Mouse (Mus musculus): ENCODE measurements around the gene Zfp710.

Gene Zfp710

DNA sequence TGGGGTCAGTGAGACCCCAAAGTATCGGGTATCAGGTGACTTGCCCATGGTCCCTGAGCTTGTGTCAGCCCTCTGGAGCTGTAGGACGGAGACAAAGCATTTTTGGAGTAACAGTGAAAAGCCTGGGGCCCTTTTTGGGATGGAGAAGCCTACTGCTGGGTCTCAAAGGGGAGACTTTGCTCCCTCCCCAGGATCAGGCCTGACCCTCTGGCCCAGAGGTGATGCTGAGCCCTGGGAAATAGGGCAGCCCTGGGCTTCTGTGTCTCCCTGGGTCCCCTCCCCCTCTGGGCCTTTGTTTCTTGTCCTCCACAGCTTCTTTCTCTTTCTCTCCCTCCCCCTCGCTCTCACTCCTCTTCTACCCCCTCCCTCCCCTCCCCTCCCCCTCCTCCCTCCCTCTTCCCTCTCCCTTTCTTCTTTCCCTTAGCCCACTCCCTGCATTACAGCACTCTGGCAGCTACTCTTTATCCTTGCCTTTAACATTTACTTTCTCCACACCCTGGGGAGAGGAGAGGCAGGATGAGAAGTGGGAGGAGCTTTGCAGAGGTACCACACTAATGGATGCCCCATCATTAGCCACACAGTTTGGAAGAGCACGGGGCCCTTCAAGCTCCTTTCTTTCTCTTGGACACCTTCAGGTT is 51.5 kb downstream of the Zfp710 start:
- no peak for DNase-seq (ENCODE audit: low read depth in 2 of 2, low spot score in 2 of 2)

DNA sequence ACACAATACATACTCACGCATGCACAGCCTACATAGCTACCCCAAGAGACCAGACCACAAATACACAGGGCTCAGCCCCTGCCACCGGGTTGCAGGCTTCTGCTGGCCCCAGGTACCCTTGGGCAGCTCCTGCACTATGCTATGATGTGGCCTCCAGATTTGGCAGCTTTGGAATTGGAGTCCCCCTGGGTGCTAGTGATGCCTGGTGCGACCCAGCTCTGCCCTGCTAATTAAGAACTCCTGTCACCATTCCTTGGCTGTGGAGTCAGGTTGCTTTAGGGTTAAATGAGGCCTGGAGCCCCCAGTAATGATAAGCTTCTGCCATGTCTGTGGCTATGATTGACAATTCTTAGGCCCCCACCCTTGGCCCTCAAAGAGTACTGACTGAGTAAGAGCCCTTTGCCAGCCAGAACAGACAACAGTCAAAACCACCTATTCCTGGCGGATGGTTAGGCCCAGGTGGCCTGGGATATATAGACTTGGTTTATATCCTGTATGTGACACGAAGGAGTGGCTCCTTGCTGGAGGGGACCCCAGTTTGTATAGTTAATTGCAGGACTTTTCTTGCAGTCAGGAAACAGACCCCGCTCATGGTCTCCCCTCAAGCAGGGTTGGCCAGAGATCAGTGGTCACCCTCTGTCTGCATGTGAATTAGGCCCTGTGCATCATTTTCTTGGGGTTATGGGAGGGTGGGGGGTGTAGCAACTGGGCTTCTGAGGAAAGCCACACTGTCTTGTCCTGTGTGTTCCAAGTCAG is 52.5 kb downstream of the Zfp710 start:
- DNase-seq (ENCODE audit: low read depth in 2 of 2, low spot score in 2 of 2): no peak

DNA sequence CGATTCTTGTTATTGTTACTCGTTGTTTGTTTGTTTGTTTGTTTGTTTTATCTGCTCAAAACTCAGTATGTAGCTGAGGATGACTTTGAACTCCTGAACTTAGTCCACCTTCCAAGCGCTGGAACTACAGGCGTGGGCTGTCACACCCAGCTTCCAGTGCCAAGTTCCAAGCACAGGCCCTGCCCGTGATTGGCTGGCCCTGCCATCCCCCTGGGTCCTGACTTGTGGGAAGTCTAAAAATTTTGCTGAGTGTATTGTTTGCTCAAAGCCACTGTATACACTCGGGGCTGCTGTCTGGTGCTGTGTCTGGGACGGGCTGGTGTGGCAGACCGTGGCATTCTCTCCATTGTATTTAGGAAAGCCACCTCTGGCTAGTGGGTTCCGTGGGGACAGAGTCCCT is 53.2 kb downstream of the Zfp710 start:
- DNase-seq (ENCODE audit: low read depth in 2 of 2, low spot score in 2 of 2): no peak

DNA sequence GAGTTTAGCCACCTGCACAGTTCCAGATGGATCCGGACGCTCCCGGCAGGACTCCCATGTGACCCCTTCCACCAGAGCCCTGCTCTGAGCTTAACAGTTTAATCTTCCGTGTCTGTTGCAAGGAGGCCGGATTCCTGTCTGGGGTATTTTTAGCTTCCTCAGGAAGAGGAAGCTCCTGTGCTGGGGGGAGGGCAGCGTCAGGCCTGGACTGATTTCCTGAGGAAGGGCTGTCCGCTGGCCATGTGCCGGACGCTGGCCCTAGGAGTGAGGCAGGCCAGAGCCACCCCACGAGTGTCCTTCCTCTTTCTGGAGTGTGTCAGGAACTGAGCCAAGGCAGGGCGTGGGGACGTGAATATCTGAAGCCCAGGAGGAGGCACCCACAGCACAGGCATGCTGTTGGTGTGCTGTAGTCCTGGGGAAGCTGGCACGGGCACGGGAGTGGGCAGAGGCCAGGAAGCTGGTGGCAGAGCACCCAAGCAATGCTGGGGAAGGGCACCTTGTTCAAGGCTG is 54.2 kb downstream of the Zfp710 start:
- DNase-seq (ENCODE audit: low read depth in 2 of 2, low spot score in 2 of 2): no peak

DNA sequence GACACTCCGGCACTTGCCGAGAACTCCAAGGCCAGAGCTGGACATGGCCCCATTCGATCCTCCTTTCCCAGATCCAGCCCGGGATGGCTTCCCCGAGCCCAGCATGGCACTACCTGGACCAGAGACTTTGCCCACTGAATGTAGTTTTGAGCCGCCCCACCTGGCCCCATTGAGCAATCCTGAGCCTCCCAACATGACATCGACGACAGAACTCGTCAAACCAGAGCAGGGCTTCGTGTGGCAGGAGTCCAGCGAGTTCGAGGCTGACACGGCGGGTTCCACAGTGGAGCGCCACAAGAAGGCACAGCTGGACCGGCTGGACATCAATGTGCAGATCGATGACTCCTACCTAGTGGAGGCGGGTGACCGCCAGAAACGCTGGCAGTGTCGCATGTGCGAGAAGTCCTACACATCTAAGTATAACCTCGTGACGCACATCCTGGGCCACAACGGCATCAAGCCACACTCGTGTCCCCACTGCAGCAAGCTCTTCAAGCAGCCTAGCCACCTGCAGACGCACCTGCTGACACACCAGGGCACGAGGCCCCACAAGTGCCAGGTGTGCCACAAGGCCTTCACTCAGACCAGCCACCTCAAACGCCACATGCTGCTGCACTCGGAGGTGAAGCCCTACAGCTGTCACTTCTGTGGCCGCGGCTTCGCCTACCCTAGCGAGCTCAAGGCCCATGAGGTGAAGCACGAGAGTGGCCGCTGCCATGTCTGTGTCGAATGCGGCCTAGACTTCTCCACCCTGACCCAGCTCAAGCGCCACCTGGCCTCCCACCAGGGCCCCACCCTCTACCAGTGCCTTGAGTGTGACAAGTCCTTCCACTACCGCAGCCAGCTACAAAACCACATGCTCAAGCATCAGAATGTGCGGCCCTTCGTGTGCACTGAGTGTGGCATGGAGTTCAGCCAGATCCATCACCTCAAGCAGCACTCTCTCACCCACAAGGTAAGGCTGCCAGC is 57.3 kb downstream of the Zfp710 start:
- DNase-seq (ENCODE audit: low read depth in 2 of 2, low spot score in 2 of 2): no peak

DNA sequence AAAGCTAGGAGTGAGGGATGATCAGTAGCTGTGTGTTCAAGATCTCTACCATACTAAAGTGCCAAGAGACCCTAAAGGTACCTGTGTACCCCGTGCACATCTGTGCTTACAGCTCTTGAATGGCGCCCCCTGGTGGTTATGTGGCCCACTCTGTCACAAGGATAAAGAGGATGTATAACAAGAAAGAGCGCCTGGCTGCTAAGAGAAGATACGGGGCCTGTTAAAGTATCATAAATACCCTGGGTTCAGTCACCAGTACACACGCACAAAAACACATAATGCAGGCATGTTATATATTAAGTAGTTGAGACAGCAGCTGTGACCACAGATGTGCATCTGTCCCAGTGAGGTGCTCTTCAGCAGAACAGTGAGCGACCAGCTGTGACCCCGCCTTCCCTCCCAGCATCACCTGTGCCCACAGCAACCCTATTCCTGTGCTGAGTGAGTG is 59.9 kb downstream of the Zfp710 start:
- DNase-seq (ENCODE audit: low read depth in 2 of 2, low spot score in 2 of 2): peak; percentile 57 to 58

DNA sequence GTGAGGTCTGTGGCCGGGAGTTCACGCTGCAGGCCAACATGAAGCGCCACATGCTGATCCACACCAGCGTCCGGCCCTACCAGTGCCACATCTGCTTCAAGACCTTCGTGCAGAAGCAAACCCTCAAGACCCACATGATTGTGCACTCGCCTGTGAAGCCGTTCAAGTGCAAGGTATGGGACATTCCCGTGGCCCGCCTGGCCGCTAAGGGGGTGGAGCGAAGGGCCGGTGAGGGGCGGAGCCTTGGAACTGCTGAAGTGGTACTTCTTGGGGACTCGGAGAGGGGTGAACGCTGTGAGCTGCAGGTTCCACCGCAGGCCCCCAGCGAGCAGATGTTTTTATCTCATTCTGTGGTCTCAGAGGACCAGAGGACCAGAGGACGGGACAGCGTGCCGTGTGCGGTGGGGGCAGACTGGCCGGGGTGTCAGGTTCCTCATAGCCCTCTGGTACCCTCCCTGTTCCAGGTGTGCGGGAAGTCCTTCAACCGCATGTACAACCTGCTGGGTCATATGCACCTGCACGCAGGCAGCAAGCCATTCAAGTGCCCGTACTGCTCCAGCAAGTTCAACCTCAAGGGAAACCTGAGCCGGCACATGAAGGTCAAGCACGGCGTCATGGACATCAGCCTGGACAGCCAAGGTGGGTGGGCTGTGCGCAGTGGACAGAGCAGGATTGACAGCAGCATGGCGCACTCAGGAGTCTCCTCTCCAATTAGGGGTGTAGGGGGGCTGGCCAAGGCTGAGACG is 61.5 kb downstream of the Zfp710 start:
- no peak for DNase-seq (ENCODE audit: low read depth in 2 of 2, low spot score in 2 of 2)

DNA sequence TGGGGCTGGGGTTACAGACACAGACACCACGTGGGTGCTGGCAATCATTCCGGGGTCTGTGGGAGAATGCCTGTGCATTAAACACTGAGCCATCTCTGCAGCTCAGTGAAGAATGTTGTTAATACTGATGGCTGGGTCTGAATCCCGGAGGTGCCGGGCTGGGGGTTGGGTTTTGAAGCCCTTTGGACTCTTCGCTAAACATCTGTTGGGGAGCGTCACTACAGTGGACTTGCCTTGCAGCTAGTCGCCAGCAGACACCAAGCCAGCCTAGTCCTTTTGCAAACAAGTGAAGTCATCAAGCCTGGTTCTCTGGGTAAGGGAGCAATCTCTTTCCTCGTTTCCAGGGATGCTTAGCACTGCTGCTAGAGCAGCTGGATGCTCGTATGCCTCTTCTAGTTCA is 63.6 kb downstream of the Zfp710 start:
- DNase-seq (ENCODE audit: low read depth in 2 of 2, low spot score in 2 of 2): no peak

DNA sequence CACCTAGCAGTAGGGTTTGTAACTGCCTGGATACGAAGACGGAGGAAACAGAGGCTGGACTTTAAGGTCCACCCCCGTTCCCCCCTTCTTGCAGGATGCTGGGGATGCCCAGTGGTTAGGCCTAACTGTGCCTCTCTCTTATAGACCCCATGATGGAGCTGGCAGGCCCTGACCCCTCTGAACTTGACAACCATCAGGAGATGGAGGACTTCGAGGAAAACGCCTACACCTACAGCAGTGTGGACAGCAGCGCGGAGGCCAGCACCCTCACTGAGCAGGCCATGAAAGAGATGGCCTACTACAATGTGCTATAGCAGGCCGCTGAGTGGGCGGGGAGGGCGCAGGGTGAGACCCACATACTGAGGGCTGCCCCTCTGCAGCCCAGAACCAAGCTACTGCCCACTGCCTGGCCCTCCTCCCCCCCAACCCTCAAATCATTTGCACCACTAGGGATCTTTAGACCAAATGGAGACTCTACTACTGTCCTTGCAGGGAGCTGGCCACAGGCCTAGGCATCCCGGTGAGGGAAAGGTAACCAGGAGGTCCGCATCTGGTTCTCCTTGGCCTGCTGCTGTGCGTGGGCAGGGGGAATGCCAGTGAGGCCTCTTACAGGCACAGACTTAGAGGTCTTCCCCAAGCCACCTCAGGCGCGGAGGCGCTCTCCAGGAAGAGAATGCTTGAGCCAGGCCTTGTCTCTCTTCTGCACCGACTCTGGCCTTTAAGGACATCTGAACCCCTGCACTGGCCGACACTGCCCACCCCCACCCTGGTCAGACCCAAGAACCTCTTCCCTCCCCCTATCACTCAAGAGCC is 65.8 kb downstream of the Zfp710 start:
- no peak for DNase-seq (ENCODE audit: low read depth in 2 of 2, low spot score in 2 of 2)

DNA sequence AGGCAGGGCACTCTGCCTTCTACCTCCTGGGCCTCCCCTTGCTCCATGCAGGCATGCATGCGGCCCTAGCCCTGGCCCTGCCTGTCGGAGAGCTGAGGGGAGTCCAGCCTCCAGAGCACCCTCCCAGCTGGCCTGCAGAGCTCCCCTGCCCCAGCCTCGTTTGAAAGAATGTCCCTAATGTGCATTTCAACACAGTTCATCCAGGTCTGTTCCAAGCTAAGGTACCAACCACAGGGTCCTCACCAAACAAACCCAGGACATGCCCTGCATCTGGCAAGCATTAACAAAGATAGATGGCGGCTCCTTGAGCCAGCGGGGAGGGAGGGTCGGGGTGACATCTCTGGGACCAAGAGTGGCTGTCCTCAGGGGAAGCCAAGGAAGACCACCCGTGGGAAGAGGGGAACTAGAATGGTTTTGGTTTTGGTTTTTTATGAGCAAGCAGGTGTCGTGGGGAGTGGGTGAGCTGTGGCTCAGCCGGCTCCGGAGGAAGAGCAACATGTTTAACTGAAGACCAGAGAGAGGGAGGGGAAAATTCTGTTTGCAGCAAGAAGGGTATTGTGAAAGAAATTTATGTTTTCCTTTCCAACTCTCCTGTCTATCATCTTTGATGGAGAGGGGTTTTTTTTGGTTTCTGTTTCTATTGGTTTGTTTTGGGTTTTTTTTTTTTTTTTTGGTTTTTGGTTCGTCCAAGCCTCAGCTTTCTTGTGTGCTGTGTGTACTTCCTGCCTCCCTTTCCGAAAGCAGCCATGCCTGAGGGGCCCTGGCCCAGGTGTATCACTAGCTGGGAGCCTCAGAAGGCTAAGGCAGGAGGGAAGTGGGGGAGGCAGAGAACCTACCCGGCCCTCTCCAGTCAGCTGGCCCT is 66.6 kb downstream of the Zfp710 start:
- peak; percentile 33 to 36 for DNase-seq (ENCODE audit: low read depth in 2 of 2, low spot score in 2 of 2)

DNA sequence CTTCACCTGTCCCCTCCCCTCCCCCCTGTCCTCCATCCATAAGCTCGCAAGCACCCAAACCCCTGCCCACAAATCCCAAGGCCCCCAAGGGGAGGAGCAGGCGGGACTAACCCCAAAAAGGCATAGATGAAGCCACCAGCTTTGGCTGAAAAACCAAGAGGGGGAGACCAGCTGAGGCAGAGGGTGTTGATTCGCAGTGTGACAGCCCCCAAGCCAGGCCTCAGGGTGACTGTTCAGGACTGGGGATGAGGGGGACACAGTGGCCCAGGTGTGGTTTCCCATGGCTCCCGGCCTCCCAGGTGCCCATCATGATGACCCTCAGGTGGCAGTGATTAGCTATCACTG is 67.2 kb downstream of the Zfp710 start:
- no peak for DNase-seq (ENCODE audit: low read depth in 2 of 2, low spot score in 2 of 2)

DNA sequence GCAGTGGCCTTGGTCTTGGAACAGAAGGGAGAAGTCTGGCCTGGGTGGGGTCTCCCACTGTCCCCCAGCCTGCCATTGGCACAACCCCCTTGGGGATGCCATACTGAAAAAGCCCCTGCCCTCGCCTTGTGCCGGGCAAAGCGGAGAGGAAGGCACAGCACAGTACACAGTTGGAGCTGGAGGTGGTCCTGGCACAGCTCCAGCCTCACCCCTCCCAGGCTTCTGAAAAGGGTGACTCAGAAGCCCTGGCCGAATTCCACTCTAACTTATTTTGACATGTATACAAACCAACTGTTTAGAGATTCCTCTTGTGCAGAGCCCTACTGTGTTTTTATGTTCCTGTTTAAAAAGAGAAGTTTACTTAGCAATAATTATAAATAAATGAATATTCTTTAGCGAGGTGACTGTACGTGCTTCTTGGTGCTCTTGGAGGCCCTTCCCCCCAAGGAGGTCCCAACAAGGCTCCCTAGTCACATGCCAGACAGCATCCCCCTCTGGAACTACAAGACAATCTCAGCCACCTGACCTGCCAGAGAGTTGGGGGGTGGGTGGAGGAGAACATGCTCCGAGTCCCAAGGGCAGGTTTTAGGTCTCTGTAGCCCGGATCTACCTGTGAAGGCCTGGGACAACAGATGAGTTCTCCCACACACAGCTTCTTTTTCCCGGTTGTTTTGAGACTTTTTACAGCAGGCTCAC is 67.9 kb downstream of the Zfp710 start:
- no peak for DNase-seq (ENCODE audit: low read depth in 2 of 2, low spot score in 2 of 2)

DNA sequence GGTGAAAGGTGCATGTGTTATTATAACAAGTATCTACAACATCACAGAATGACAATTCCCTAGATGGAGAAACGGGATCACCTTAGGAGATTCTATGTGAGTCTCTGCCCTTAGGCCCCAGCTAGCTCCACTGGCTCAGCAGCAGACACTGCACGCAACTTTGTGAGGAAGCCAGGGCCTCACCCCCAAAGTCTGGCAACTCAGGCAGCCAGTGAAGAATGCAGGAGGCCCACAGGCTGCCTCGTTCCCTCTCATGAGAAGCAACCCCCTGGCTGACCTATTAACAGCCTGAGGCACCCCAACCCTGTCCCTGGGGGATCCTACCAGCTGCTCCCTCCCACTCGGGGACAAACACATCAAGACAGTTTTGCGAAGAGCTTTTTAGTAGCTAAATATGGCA is 69.9 kb downstream of the Zfp710 start:
- no peak for DNase-seq (ENCODE audit: low read depth in 2 of 2, low spot score in 2 of 2)

DNA sequence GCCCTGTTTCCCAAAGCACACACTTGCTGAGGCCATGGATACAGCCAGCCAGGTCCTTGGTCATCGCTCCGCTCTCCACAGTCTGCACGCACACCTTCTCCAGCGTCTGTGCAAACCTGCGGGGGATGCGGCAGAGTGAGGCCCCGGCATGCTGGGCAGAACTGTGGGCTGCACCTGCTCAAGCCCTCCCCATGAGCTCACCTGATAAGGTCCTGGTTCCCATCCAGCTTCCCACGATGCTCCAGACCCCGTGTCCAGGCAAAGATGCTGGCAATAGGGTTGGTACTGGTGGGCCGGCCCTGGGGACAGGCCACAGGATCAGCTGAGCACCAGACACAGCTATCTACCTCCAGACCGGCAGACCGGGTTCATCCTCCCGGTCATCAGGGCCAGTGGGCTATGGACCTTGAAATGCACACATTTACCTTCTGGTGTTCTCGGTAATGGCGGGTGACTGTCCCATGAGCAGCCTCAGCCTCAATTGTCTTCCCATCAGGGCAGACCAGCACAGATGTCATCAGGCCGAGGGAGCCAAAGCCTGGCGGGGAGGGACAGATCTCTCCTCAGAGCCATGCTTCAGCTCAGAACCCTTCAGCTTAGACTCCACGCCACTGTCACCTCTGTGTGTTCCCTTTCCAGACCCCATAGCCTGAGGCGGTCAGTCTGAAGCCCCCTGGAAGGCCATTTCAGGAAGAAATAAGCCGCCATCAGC is 71.1 kb downstream of the Zfp710 start:
- no peak for DNase-seq (ENCODE audit: low read depth in 2 of 2, low spot score in 2 of 2)

DNA sequence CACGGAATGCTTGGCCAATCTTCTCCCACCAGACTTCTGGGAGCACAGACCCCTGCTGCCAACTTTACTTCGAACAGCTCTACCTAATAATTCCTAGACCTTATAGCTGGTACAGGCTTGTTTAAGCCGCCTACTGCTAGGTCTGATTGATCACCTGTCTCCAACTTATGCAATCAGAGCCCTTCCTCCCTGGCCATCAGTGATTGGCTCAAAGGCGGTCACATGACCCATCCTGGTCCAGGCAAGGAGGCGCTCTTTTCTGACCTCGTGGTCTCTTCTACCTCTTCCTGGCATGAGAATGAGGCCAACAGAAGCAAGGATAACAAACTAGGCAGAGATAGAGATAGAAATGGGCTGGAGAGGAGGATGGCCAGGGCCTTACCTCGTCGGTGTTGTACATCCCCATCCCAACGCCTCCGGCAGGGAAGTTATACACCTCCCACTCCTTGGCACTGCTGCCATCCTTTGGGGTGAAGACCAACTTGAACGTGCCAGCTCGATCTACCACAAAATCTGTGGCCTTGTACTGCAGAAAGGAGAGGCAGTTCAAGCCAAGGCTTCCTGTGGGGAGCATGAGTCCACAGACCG is 73.9 kb downstream of the Zfp710 start:
- no peak for DNase-seq (ENCODE audit: low read depth in 2 of 2, low spot score in 2 of 2)

DNA sequence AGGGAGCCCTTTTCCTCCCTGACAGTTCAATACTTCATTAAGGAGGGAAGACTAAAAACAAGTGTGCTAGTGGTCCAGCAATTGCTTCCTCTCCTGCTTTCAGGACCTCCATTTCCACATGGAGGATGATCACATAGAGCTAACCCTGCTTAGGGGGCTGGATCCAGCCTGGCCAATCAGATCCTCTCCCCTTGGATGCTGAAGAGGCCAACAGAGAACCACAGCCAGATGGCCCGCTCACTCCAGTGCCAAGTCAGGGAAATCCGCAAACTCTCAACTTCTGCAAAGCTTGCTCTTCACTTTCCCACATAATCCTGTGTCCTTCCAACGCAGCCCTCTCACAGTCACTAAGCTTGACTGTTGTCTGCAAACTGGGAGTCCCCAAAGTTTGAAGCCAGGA is 78.7 kb downstream of the Zfp710 start:
- no peak for DNase-seq (ENCODE audit: low read depth in 2 of 2, low spot score in 2 of 2)

DNA sequence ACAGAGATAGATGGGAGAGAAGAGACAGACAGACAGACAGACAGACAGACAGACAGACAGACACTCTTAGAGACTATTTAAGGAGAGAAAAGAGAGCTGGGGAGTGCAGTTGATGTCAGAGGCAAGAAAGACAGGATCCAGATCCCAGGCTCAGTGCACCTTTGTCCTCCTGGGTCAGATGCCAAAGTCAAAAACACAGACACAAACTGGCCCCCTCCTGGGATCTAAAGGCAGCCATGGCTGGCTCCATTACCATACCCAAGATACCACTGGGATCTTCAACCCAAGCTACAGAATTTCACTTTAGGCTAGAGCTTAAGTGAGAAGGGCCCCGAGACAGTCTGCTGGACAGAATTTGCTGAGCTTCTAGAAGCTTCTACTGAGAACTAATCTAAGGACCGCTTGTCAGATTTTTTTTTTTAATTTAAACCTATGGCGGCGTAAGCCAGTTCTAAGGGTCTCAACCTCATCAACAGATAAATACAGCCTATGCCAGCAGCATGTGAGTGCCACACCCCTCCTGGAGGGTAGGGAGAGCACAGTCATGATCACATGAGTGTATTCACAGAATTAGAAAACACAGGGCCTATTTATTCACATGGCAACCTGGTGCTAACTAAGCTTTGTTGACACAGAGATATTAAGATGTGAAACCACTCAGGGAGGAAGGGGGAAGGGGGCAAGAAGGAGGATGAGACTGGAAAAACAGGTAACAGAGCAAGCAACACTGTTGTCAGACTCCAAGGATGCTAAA is 81.2 kb downstream of the Zfp710 start:
- DNase-seq (ENCODE audit: low read depth in 2 of 2, low spot score in 2 of 2): no peak

Data from CD8-positive naive resting alpha-beta T cell, adult 2 months (primary cell).